Mouse (Mus musculus): ENCODE measurements around the gene Olfr976. TPM values are rescaled to one million over a fixed set of nuclear protein-coding genes. Genes with fewer than 3 reads are reported as not detected.
"Not testable (repeated sequence)": the region's sequence is repeated elsewhere in the genome, so short reads cannot be mapped to it uniquely, and the experiment has no call there.

The Olfr976 gene
- not detected for polyA plus RNA-seq (2012; fragmentation: generic; extraction: Trizol)

DNA sequence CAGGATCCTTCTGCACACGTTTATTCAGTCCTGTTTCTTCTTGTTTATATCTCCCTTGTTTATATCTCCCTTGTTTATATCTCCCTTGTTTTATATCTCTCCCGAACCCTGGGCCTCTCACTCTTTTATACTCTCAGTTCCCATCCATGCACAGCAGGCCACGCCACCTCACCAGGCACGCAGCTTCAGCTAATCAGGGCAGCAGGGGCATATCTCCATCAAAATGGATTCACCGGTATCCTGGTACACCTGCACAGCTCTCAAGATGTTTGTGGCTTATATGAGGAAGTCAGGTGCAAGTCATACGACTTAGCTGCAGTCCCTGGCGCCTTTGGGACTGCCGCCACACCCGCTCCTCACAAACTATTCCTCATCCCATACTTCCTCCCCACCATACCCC is at the start of gene Olfr976:
Olfr976 (minus strand) TSS at position 101 of the 400 bp plus-strand sequence.
- H3K4me2 ChIP-seq (ENCODE audit: low read depth); H3K79me2 ChIP-seq (ENCODE audit: control insufficient read depth, insufficient read depth); H3ac ChIP-seq (ENCODE audit: control insufficient read depth, insufficient read length); H3K27me3 ChIP-seq (ENCODE audit: control insufficient read depth, insufficient read depth, insufficient read length); H3K36me3 ChIP-seq (ENCODE audit: control insufficient read depth, insufficient read depth); H3K4me3 ChIP-seq: not testable (repeated sequence)

DNA sequence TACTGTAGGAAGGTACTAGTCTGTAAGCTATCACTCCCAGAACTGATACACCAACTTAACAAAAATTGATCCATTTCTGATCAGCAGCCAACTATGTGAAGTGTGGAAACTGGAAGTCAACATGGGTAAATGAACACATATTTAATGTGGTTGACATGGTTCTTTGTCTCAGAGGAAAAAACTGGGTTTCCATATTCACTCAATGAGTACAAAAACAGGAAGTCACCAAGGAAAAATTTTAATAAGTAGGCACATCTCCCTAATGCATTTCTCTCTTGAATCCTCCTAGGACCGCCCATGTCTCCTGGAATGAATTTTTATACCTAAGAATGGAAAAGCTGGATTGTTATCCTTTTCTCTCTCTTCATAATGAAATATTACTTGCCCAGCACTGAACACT is 48.5 kb upstream of the Olfr976 start, which contains the start of gene Olfr980:
Olfr980 (minus strand) TSS at position 101 of the 400 bp plus-strand sequence.
- H3K4me3 ChIP-seq, result no peak within 1 kb of the TSS
- no peaks in the 10 kb centered on the region for H3K27me3 ChIP-seq (ENCODE audit: control insufficient read depth, insufficient read depth, insufficient read length)
- TF ChIP-seq USF1 (IDR thresholded peaks at IDR 0.05; ENCODE audit: low read depth) (no peak), POLR2A (IDR thresholded peaks at IDR 0.05; ENCODE audit: insufficient read length, low read depth) (no peak), MAX (IDR thresholded peaks at IDR 0.05; ENCODE audit: low read depth) (no peak)
- no peaks in the 10 kb centered on the region for H3K36me3 ChIP-seq (ENCODE audit: control insufficient read depth, insufficient read depth)
- no peak within 1 kb of the TSS for H3K4me2 ChIP-seq (ENCODE audit: low read depth)
- no peaks in the 10 kb centered on the region for H3K79me2 ChIP-seq (ENCODE audit: control insufficient read depth, insufficient read depth)
- no peak within 1 kb of the TSS for H3ac ChIP-seq (ENCODE audit: control insufficient read depth, insufficient read length)

DNA sequence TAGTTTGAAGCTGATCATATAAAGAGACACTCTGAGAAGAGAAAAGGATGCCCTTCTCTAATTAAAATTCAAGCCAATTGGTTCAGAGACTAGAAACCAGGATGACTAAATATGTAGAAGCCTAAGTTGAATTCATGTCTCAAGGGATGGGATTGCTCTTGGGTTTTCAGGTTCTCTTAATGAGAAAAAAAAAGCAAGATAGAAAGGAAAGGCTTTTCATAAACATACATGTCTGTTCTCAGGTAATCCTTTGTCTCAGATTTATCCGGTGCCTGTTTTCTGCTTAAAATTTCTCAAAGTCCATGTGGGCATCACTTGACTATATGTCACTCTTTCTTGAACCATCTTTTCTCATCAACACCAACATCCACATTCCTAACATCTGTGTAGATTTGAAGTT is 42.4 kb upstream of the Olfr976 start, which contains the start of gene Olfr979:
Olfr979 (minus strand) TSS at position 101 of the 400 bp plus-strand sequence.
- no peaks in the 10 kb centered on the region for H3K36me3 ChIP-seq (ENCODE audit: control insufficient read depth, insufficient read depth)
- TF ChIP-seq POLR2A (IDR thresholded peaks at IDR 0.05; ENCODE audit: insufficient read length, low read depth) (no peak), TCF12 (IDR thresholded peaks at IDR 0.05; ENCODE audit: insufficient read depth, poor library complexity, severe bottlenecking) (no peak), POLR2AphosphoS2 (IDR thresholded peaks at IDR 0.05; ENCODE audit: insufficient read length, low read depth) (no peak), MYOD1 (IDR thresholded peaks at IDR 0.05; ENCODE audit: control insufficient read depth in 1 of 3, insufficient read length in 2 of 3, low read depth in 2 of 3) (no peak), REST (IDR thresholded peaks at IDR 0.05; ENCODE audit: insufficient read depth, insufficient read length) (no peak)
- H3ac ChIP-seq (ENCODE audit: control insufficient read depth, insufficient read length), result no peak within 1 kb of the TSS
- no peaks in the 10 kb centered on the region for H3K27me3 ChIP-seq (ENCODE audit: control insufficient read depth, insufficient read depth, insufficient read length)
- no peaks in the 10 kb centered on the region for H3K79me2 ChIP-seq (ENCODE audit: control insufficient read depth, insufficient read depth)
- no peak within 1 kb of the TSS for H3K4me3 ChIP-seq
- H3K4me2 ChIP-seq (ENCODE audit: low read depth), result no peak within 1 kb of the TSS

DNA sequence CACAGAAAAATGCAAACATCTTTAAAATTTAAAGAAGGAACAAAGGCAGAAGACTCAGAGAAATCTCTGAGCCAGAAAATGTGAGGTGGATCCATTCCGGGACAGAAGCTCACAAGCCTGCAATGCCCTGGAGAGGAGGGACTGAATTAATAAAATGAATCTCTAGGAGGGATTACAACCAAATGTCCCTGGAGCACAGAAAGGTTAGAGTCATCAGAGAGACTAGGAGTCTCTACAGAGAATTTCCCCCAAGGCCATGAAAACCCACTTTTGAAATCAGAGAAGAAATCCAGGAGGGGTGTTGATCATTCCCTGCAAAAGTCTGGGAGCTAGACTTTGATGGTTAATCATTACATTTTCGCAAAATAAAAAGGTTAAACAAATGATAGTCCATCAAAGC is 30.9 kb upstream of the Olfr976 start, which contains the start of gene Olfr978:
Olfr978 (plus strand) TSS at position 301 of the 400 bp plus-strand sequence.
- Histone ChIP-seq H3ac (ENCODE audit: control insufficient read depth, insufficient read length) (no peak within 1 kb of the TSS), H3K36me3 (ENCODE audit: control insufficient read depth, insufficient read depth) (no peaks in the 10 kb centered on the region), H3K4me2 (ENCODE audit: low read depth) (no peak within 1 kb of the TSS), H3K79me2 (ENCODE audit: control insufficient read depth, insufficient read depth) (no peaks in the 10 kb centered on the region), H3K4me3 (no peak within 1 kb of the TSS), H3K27me3 (ENCODE audit: control insufficient read depth, insufficient read depth, insufficient read length) (no peaks in the 10 kb centered on the region)
- TF ChIP-seq USF1 (IDR thresholded peaks at IDR 0.05; ENCODE audit: low read depth) (no peak), MYOG (IDR thresholded peaks at IDR 0.05; ENCODE audit: control insufficient read depth in 1 of 3, insufficient read depth in 1 of 3, insufficient read length in 2 of 3, low read depth in 2 of 3) (no peak), POLR2A (IDR thresholded peaks at IDR 0.05; ENCODE audit: insufficient read length, low read depth) (no peak), TCF3 (IDR thresholded peaks at IDR 0.05; ENCODE audit: insufficient read length, low read depth) (no peak), REST (IDR thresholded peaks at IDR 0.05; ENCODE audit: insufficient read depth, insufficient read length) (no peak), MAX (IDR thresholded peaks at IDR 0.05; ENCODE audit: low read depth) (no peak), POLR2AphosphoS2 (IDR thresholded peaks at IDR 0.05; ENCODE audit: insufficient read length, low read depth) (no peak), CEBPB (IDR thresholded peaks at IDR 0.05; ENCODE audit: insufficient read depth, poor library complexity, severe bottlenecking) (no peak), TCF12 (IDR thresholded peaks at IDR 0.05; ENCODE audit: insufficient read depth, poor library complexity, severe bottlenecking) (no peak), SRF (IDR thresholded peaks at IDR 0.05; ENCODE audit: control insufficient read depth, insufficient read length, low read depth) (no peak), MYOD1 (IDR thresholded peaks at IDR 0.05; ENCODE audit: control insufficient read depth in 1 of 3, insufficient read length in 2 of 3, low read depth in 2 of 3) (no peak)

DNA sequence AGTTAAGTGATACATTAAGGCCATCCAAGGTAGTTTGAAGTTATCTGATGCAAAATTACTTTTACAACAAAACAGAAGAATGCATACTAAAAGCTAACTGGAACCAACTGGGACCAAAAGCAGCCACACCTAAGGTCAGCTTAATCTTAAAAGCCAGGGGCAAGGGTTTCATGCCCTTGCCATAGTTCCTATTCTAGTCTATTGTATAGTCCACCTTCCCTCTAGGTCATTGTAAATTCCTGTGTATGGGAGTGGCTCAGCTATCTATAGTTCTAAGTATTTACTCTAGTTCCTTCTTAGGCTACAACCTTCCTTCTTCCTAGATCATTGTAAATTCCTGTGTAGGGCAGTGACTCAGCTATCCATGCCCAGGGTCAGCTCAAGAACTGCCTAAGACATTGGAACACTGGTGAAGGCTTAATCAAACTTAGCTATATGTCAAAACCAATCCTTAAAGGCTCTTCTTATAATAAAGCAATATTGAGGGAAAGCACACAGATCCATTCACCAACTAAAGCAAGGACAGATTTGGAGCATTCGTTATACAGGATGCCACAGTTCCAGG is 15.7 kb upstream of the Olfr976 start:
- not testable (repeated sequence) for H3K4me3 ChIP-seq; H3K27me3 ChIP-seq (ENCODE audit: control insufficient read depth, insufficient read depth, insufficient read length); H3ac ChIP-seq (ENCODE audit: control insufficient read depth, insufficient read length); H3K4me2 ChIP-seq (ENCODE audit: low read depth); H3K79me2 ChIP-seq (ENCODE audit: control insufficient read depth, insufficient read depth); H3K36me3 ChIP-seq (ENCODE audit: control insufficient read depth, insufficient read depth)

DNA sequence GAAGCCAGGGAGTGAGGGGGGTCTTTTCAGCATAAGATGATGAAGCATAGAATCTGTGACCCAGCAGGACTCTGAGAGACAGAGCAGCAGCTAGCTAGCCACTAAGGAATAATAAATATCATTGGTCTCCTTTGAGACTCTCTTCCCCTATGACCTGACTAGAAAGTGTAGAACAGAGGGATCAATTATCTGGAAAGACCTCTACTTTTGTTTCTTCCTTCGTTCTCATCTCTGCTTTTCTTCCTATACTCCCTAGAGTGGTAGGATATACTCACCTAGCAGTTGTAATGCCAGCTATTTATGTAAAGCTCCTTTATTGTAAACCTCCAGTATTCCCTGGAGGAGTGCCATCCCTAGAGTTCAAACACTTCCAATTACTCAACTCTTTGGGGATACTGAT is 9.0 kb downstream of the Olfr976 start, which contains the start of gene Olfr975:
Olfr975 (minus strand) TSS at position 101 of the 400 bp plus-strand sequence.
- H3K27me3 ChIP-seq (ENCODE audit: control insufficient read depth, insufficient read depth, insufficient read length), result no peaks in the 10 kb centered on the region
- H3K4me3 ChIP-seq, result no peak within 1 kb of the TSS
- no peaks in the 10 kb centered on the region for H3K79me2 ChIP-seq (ENCODE audit: control insufficient read depth, insufficient read depth)
- H3K36me3 ChIP-seq (ENCODE audit: control insufficient read depth, insufficient read depth), result no peaks in the 10 kb centered on the region
- no peak within 1 kb of the TSS for H3K4me2 ChIP-seq (ENCODE audit: low read depth)
- TF ChIP-seq CEBPB (IDR thresholded peaks at IDR 0.05; ENCODE audit: insufficient read depth, poor library complexity, severe bottlenecking) (no peak), MYOG (IDR thresholded peaks at IDR 0.05; ENCODE audit: control insufficient read depth in 1 of 3, insufficient read depth in 1 of 3, insufficient read length in 2 of 3, low read depth in 2 of 3) (no peak), MYOD1 (IDR thresholded peaks at IDR 0.05; ENCODE audit: control insufficient read depth in 1 of 3, insufficient read length in 2 of 3, low read depth in 2 of 3) (no peak), REST (IDR thresholded peaks at IDR 0.05; ENCODE audit: insufficient read depth, insufficient read length) (no peak), USF1 (IDR thresholded peaks at IDR 0.05; ENCODE audit: low read depth) (no peak), POLR2A (IDR thresholded peaks at IDR 0.05; ENCODE audit: insufficient read length, low read depth) (no peak)
- no peak within 1 kb of the TSS for H3ac ChIP-seq (ENCODE audit: control insufficient read depth, insufficient read length)
